Mouse (Mus musculus) urinary bladder, postnatal 4 days (tissue): Measurements from ENCODE around the gene Fndc3a.

Experiments used
- DNase-seq, 2 experiments: peaks; one replicate each; pipeline ENCODE4 v3.0.0; 2021 to 2022; ENCODE audit warnings: low spot score in 2 of 2

The Fndc3a gene

GRCm38 (mm10) chr14:72677247-72677646 lies 32.6 kb downstream of the Fndc3a start:
- DNase-seq = no peak

- DNase-seq = no peak
Observed at GRCm38 (mm10) chr14:72671911-72672310, 37.9 kb downstream of the Fndc3a start.

GRCm38 (mm10) chr14:72670987-72671386 lies 38.8 kb downstream of the Fndc3a start:
- DNase-seq = no peak

- no peak for DNase-seq
Observed at GRCm38 (mm10) chr14:72649268-72649667, 60.5 kb downstream of the Fndc3a start.

GRCm38 (mm10) chr14:72645512-72645911 lies 64.3 kb downstream of the Fndc3a start:
- DNase-seq = no peak

GRCm38 (mm10) chr14:72644620-72645019 lies 65.2 kb downstream of the Fndc3a start:
- no peak for DNase-seq

GRCm38 (mm10) chr14:72638507-72638906 lies 71.3 kb downstream of the Fndc3a start:
- no peak for DNase-seq

GRCm38 (mm10) chr14:72633571-72633970 lies 76.2 kb downstream of the Fndc3a start:
- DNase-seq = no peak

- DNase-seq = no peak
Observed at GRCm38 (mm10) chr14:72625411-72625810, 84.4 kb downstream of the Fndc3a start.

GRCm38 (mm10) chr14:72604077-72604476 lies 105.7 kb downstream of the Fndc3a start:
- no peak for DNase-seq

GRCm38 (mm10) chr14:72603194-72603521 lies 106.6 kb downstream of the Fndc3a start:
- no peak for DNase-seq

- peak; percentile 76 to 90 for DNase-seq
Observed at GRCm38 (mm10) chr14:72602521-72603193, 107.1 kb downstream of the Fndc3a start.

GRCm38 (mm10) chr14:72601381-72602305 lies 108.2 kb downstream of the Fndc3a start:
- no peak for DNase-seq

- no peak for DNase-seq
Observed at GRCm38 (mm10) chr14:72600375-72600774, 109.4 kb downstream of the Fndc3a start.

GRCm38 (mm10) chr14:72598976-72599740 lies 110.6 kb downstream of the Fndc3a start:
- DNase-seq = no peak

GRCm38 (mm10) chr14:72594191-72594590 lies 115.6 kb downstream of the Fndc3a start:
- no peak for DNase-seq

GRCm38 (mm10) chr14:72589415-72589814 lies 120.4 kb downstream of the Fndc3a start:
- DNase-seq = no peak

GRCm38 (mm10) chr14:72582979-72583378 lies 126.8 kb downstream of the Fndc3a start:
- DNase-seq = no peak

GRCm38 (mm10) chr14:72580991-72581390 lies 128.8 kb downstream of the Fndc3a start:
- DNase-seq = no peak

GRCm38 (mm10) chr14:72576283-72576682 lies 133.5 kb downstream of the Fndc3a start:
- no peak for DNase-seq

- no peak for DNase-seq
Observed at GRCm38 (mm10) chr14:72563941-72564340, 145.9 kb downstream of the Fndc3a start.

GRCm38 (mm10) chr14:72558795-72559194 lies 151.0 kb downstream of the Fndc3a start:
- no peak for DNase-seq
